Mouse (Mus musculus) intestine, embryonic 16.5 days (tissue): Measurements from ENCODE around the gene Smim4. TPM values are rescaled to one million over a fixed set of nuclear protein-coding genes. Genes with fewer than 3 reads are reported as not detected.

ENCODE experiments used
- ATAC-seq: fragments of 200-750 bp; cut with Nextera tagmentation; 2 replicates; pipeline ENCODE4 v1.8.0; 2017; ENCODE audit warnings: moderate TSS enrichment, moderate library complexity
- H3K27ac ChIP-seq: fragments of 300-500 bp; sonication (generic); 2 replicates; pipeline ENCODE4 v1.5.1; 2014; ENCODE audit warnings: mild to moderate bottlenecking, low read length
- H3K27me3 ChIP-seq: fragments of 300-500 bp; sonication (generic); replicated peaks from 2 replicates; pipeline ENCODE4 v1.6.1; 2014; ENCODE audit warnings: low read length, control low read depth, mixed read lengths; ENCODE audit not compliant: control insufficient read depth, insufficient read depth
- H3K36me3 ChIP-seq: fragments of 300-500 bp; sonication (generic); 2 replicates; pipeline ENCODE4 v1.6.1; 2014; ENCODE audit warnings: low read length, control low read depth; ENCODE audit not compliant: control insufficient read depth, insufficient read depth
- H3K4me1 ChIP-seq: fragments of 300-500 bp; sonication (generic); 2 replicates; pipeline ENCODE4 v1.6.1; 2014; ENCODE audit warnings: low read length, control low read depth, mixed read lengths; ENCODE audit not compliant: control insufficient read depth, insufficient read depth
- H3K4me2 ChIP-seq: fragments of 300-500 bp; sonication (generic); 2 replicates; pipeline ENCODE4 v1.6.1; 2014; ENCODE audit warnings: low read depth, low read length, control low read depth
- H3K4me3 ChIP-seq: fragments of 300-500 bp; sonication (generic); 2 replicates; pipeline ENCODE4 v1.5.1; 2014; ENCODE audit warnings: mild to moderate bottlenecking, low read length
- H3K9ac ChIP-seq: fragments of 300-500 bp; sonication (generic); 2 replicates; pipeline ENCODE4 v1.6.1; 2014; ENCODE audit warnings: low read depth, low read length
- H3K9me3 ChIP-seq: fragments of 300-500 bp; sonication (generic); 2 replicates; pipeline ENCODE4 v1.6.1; 2016; ENCODE audit warnings: low read length, control low read depth; ENCODE audit not compliant: control insufficient read depth
- whole genome bisulfite sequencing: fragments of 180-500 bp; shearing (Covaris S2); extraction: QIAGEN DNeasy Blood & Tissue Kit; methylation state at CpG from one replicate; pipeline ENCODE4 v1.1.7; 2014; 5-methylcytosine and 5-hydroxymethylcytosine counted together
- polyA plus RNA-seq: library from polyadenylated mRNA; unstranded; fragments of >200 nt; fragmentation: Nextera tagmentation; extraction: Ambion mirVana; gene quantifications from 2 replicates; pipeline ENCODE4 v1.2.1, GENCODE M21; 2015

The Smim4 gene
- polyA plus RNA-seq, 1 experiment from 2014 or later, result 92.2 TPM

DNA sequence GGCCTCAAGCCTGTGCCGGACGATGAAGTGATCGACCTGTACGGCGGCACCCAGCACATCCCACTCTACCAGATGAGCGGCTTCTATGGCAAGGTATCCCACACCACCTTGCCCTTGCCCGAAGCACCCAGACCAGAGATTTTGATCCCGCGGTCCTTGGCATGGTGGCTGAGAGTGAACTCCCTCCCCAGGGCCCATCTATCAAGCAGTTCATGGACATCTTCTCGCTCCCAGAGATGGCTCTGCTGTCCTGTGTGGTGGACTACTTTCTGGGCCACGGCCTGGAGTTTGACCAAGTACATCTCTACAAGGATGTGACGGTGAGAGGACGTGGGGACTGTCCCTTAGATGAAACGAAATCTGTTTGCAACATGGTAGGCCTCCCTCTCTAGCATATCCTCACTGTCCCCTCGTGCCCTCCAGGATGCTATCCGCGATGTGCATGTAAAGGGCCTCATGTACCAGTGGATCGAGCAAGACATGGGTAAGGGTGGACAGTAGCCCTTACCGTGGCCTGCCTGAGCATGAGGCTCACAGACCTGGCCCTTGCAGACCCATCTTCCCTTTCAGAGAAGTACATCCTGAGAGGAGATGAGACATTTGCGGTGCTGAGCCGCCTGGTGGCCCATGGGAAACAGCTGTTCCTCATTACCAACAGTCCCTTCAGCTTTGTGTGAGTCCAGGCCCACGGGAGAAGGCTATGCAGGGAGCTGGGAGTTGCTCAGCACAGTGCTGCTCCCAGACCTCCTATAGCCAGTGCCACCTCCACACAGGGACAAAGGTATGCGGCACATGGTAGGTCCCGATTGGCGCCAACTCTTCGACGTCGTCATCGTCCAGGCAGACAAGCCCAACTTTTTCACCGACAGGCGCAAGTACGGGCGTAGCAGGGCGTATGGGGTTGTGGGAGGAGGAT lies 7.0 kb upstream of the Smim4 start:
- Histone ChIP-seq H3K4me2 (no peak overlapping the region), H3K27ac (no peak overlapping the region), H3K9ac (no peak overlapping the region), H3K27me3 (no peaks in the 10 kb centered on the region), H3K9me3 (no peaks in the 10 kb centered on the region), H3K4me1 (peaks cover 22% of the 10 kb centered on the region), H3K4me3 (no peak overlapping the region), H3K36me3 (peaks cover 34% of the 10 kb centered on the region)
- WGBS, result 94% methylated on average over 34 of the region's 34 CpGs
- ATAC-seq, result no peak

DNA sequence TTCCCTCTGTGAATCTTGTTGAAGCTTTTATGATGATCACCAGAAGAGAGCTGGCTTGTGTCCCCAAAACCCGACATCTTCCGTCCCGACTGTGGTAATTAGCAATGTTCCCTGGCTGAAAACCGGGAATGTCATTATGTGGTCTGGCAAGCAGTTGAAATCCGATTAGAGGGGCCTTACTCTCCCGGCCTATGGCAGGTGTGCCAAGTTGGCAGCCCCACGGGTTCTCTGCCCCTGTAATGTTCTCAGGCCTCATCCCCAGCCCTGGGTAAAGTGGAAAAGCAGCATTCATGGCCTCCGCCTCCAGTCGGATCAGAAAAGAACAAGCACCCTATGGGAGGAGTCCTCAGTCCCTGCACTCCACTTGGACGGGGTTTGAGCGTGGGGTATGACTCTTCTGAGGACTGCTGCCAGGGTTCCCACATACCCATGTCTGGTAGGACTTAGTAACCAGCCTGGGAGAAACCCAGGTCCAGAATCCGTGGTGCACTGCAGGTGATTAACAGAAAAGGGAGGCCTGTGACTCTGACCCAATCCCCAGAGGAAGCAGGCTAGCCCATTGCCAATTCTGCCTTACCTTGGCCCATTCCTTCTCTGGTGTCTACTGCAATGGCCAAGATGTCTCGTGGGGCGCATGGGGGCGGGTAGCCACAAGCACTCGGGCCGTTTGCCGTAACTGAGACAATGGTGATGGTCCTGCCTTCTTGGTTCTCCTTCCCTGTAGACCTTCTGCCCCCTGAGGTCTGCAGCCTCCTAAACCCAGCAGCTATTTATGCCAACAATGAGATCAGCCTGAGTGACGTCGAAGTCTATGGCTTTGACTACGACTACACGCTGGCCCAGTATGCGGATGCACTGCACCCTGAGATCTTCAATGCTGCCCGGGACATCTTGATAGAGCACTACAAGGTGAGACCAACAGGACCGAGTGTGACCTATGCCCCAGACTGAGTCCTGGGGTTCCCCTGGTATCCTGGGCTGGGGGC lies 5.6 kb upstream of the Smim4 start:
- Histone ChIP-seq H3K9ac (0 out of 2 replicates have a peak overlapping the region, but pooled peaks have one; percentile 1), H3K4me2 (no peak overlapping the region), H3K27me3 (no peaks in the 10 kb centered on the region), H3K27ac (0 out of 2 replicates have a peak overlapping the region, but pooled peaks have one; percentile 78), H3K9me3 (no peaks in the 10 kb centered on the region), H3K4me3 (no peak overlapping the region), H3K4me1 (peaks cover 30% of the 10 kb centered on the region), H3K36me3 (peaks cover 28% of the 10 kb centered on the region)
- no peak for ATAC-seq
- WGBS, result 83% methylated on average over 25 of the region's 25 CpGs

DNA sequence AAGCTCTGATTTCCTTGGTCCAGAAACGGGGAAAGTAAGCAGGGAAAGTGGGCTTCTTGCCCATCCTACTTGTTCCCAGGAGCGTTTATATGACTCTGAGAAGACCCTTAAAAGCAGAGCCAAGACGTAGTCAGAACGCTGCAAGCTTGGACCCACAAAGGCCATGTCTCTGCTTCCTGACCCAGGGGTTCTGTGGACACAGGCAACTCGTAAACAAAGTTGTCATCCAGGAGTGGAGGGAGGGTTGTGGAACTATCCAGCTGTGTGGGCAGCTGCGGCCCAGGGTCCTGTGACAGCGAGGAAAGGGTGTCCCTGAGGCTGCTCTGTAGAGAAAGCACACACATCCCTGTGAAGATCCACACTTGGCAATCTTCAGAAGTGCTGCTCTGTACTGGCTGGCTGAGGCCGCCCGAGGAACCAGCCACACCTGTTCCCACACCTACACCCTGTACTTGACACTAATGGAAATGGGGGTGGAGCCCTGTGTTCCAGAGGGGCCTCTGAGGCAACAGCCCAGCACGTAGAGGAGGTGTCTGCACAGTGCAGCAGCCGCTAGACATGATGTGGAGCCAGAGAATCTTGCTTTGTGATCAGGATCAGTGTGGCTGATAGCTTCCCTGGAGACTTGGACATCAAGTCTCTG lies 4.4 kb upstream of the Smim4 start:
- Histone ChIP-seq H3K4me1 (peaks cover 30% of the 10 kb centered on the region), H3K4me3 (0 out of 2 replicates have a peak overlapping the region, but pooled peaks have one; percentile 92), H3K4me2 (peak overlapping the region; percentile 82), H3K36me3 (peaks cover 21% of the 10 kb centered on the region), H3K9ac (peak overlapping the region; percentile 91), H3K27ac (peak overlapping the region; percentile 78), H3K27me3 (no peaks in the 10 kb centered on the region), H3K9me3 (no peaks in the 10 kb centered on the region)
- peak; percentile 75 for ATAC-seq
- WGBS, result 37% methylated on average over 11 of the region's 11 CpGs

DNA sequence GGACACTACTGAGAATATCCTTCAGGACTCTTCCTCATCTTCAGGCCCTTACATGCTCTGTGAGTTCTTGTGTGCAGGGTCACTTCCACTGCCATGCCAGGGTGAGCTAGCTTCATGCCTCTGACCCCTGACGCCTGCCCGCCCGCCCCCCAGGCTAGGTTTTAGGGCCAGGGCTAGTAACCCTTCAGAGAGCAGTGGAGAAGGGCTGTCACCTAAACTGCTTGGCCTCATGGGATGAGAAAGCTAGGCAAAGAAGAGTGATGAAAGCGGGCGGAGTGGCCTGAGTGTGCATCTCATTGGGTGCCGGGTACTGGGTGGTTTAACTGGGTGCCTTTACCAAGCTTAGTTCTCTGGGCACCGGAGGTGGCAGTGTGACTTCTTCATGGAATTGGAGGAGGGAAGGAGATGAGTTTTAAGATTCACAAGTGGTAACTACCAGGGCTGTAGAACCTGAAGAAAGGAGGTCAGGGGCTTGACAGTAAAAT lies 3.8 kb upstream of the Smim4 start:
- no peak for ATAC-seq
- peak overlapping the region; percentile 78 for H3K27ac ChIP-seq
- H3K27me3 ChIP-seq, result no peaks in the 10 kb centered on the region
- peak overlapping the region; percentile 91 for H3K9ac ChIP-seq
- 73% methylated on average over 7 of the region's 7 CpGs for WGBS
- no peaks in the 10 kb centered on the region for H3K9me3 ChIP-seq
- H3K4me3 ChIP-seq, result peak overlapping the region; percentile 92
- H3K36me3 ChIP-seq, result peaks cover 16% of the 10 kb centered on the region
- H3K4me2 ChIP-seq, result peak overlapping the region; percentile 82
- H3K4me1 ChIP-seq, result peaks cover 31% of the 10 kb centered on the region

DNA sequence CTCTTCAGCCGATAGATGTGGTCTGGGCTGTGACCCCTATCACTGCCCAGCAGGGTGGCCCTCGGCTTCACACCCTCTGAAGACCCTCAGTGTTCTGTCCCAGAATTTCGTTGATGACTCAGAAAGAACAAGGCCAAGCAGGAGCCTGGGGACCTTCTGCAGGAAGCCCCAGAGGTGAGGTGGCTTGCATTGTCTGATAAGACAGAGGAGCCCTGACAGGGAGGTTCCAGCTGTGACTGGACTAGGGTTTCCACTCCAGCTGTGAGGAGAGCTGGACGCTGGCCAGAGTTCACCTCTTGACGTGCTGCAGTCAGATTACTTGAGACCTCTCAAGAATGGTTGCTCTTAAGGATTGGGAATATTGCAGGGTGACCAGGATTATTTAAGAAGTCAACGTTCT lies 3.3 kb upstream of the Smim4 start:
- Histone ChIP-seq H3K27me3 (no peaks in the 10 kb centered on the region), H3K36me3 (peaks cover 15% of the 10 kb centered on the region), H3K27ac (peak overlapping the region; percentile 78), H3K4me1 (peaks cover 36% of the 10 kb centered on the region), H3K4me3 (peak overlapping the region; percentile 92), H3K9ac (peak overlapping the region; percentile 91), H3K9me3 (no peaks in the 10 kb centered on the region), H3K4me2 (peak overlapping the region; percentile 82)
- no peak for ATAC-seq
- WGBS, result 8% methylated on average over 6 of the region's 6 CpGs

DNA sequence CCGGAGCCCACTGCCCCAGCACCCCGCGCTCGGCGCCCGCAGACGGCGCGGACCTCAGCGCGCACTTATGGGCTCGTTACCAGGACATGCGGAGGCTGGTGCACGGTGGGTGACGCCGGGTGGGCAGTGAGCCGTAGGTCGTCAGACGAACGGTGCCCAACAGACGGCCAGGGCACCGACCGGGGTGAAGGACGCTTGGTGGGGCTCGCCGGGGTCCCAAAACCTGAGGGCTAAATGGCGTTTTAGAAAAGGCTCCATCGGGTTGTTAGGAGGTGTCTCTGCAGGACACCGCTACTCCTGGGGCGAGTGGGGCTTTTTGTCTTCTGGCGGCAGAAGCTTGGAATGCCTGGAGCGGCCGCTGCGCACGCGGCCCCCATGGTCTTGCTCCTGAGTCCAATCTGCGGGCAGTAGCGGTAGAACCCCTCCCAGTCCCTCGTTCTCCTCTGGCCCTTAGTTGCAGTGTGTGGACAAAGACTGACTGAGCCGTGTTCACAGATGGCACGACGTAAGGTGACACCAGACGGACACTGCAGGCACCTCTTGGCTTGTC lies 2.6 kb upstream of the Smim4 start:
- H3K9me3 ChIP-seq, result no peaks in the 10 kb centered on the region
- peak overlapping the region; percentile 91 for H3K9ac ChIP-seq
- peak overlapping the region; percentile 92 for H3K4me3 ChIP-seq
- peak overlapping the region; percentile 82 for H3K4me2 ChIP-seq
- peak; percentile 2; the same call in 1 of the 2 replicates for ATAC-seq
- peaks cover 37% of the 10 kb centered on the region for H3K4me1 ChIP-seq
- no peaks in the 10 kb centered on the region for H3K27me3 ChIP-seq
- H3K36me3 ChIP-seq, result peaks cover 8% of the 10 kb centered on the region; the same call in 1 of the 2 replicates
- WGBS, result under 1% methylated on average over 43 of the region's 43 CpGs
- H3K27ac ChIP-seq, result peak overlapping the region; percentile 73; the same call in 1 of the 2 replicates

DNA sequence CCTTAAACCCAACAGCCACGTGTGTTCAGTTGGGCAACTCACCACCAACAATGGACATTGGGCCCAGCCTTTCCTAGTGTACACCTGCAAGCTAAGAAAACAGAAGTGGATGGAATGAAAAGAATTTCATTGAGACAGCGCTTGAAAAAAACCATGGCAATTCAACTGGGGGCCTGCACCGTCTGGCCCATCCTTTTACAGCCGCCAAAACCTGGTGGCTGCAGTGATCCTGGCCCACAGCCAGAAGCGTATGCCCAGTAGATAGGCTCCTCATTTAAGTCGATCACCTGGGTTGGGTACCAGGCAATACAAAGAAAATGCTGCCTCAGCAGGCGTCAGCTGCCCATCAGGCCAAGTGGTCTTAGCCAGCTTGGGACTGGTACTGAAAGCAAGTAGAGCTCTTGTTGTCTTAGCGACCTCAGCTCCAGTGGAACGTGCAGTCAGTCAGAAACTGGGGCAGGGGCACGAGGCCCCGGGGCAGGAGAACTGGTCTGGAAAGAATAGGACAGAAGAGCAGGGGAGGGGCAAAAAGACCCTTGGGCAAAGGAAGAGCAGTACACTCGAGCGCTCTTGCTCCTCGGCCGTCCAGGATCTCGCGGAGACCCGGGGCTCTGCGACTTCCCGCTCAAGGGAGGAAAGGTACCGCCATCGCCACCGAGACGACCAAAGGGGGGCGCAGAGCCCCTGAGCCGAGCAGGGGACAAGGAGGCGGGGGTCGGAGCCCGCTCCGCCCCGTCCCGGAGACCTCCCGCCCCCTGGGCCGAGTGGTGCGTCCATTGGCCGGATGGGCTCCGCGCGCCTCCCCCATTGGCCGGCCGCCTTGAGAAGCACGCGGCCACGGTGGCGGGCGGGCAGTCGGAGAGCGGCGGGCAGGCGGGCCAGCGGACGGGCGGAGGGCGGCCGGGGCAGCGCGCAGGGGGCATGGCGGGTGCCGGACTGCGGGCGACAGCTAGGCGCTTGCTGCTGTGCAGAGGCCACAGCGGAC lies 1.8 kb upstream of the Smim4 start, which contains the start of gene Nt5dc2:
Nt5dc2 (plus strand) TSS at position 818 of the 985 bp plus-strand sequence.
- H3K27me3 ChIP-seq, result no peaks in the 10 kb centered on the region
- H3K4me1 ChIP-seq, result peaks cover 37% of the 10 kb centered on the region
- peaks cover under 1% of the 10 kb centered on the region; the same call in 1 of the 2 replicates for H3K36me3 ChIP-seq
- ATAC-seq, result peak; percentile 69
- H3K27ac ChIP-seq, result peak within 1 kb of the TSS; percentile 78
- 3% methylated on average over 51 of the region's 63 CpGs for WGBS
- peak within 1 kb of the TSS; percentile 92 for H3K4me3 ChIP-seq
- H3K9ac ChIP-seq, result peak within 1 kb of the TSS; percentile 91
- H3K9me3 ChIP-seq, result no peaks in the 10 kb centered on the region
- peak within 1 kb of the TSS; percentile 82 for H3K4me2 ChIP-seq
